Mouse (Mus musculus): ENCODE measurements around the gene Meox2.

DNA sequence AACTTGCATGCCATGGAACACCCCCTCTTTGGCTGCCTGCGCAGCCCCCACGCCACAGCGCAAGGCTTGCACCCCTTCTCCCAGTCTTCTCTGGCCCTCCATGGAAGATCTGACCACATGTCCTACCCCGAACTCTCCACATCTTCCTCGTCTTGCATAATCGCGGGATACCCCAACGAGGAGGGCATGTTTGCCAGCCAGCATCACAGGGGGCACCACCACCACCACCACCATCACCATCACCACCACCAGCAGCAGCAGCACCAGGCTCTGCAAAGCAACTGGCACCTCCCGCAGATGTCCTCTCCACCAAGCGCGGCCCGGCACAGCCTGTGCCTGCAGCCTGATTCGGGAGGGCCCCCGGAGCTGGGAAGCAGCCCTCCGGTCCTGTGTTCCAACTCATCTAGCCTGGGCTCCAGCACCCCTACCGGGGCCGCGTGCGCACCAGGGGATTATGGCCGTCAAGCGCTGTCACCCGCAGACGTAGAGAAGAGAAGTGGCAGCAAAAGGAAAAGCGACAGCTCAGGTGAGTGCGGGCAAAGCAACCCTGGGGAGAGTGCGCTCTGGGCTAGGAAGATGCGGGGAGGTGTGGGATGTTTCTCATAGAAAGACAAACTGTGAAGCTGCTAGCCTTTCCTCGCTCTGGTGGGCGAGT lies 606 bp downstream of the Meox2 start:
- TF ChIP-seq POLR2A (IDR thresholded peaks at IDR 0.05; ENCODE audit: borderline replicate concordance, extremely low read depth, low read depth, low read length): no peak
- TF ChIP-seq CTCF (IDR thresholded peaks at IDR 0.05; ENCODE audit: insufficient read depth, low read length): no peak

Data from lung, adult 2 months (tissue).